Mouse (Mus musculus) heart, postnatal 0 days (tissue): ENCODE results near the gene Ptprn2.

Experiments used
- CTCF ChIP-seq: IDR thresholded peaks from 2 replicates; pipeline ENCODE4 v1.5.1; 2016; ENCODE audit warnings: antibody characterized with exemption, control low read depth, low read depth
- EP300 ChIP-seq: IDR thresholded peaks from 2 replicates; pipeline ENCODE4 v1.6.1; 2016; ENCODE audit warnings: antibody characterized with exemption, low read depth

DNA sequence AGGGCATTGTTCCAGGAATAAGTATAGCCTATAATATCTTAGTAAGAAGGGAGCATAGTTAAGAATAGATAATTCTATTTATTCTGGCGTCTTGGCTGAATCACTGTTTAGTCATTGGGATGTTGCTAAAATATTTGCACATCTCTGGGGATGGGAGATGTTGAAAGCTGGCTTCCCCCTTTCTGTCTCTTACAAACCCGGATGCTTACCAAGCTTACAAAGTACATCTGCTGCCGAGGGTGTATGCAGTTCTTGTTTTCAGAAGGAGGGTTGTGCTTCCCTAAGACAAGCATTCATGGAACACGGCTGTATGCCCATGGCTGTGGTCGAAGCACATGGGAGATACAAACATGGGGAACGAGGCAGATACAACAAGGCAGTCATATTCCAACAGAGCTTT is 642.0 kb downstream of the Ptprn2 start:
- TF ChIP-seq CTCF (no peak), EP300 (no peak)
